ENCODE assay signal across 11 mouse cellular contexts in genomic region chr5:112470144-112470543, GRCm38 (mm10). TPM values are rescaled to one million over a fixed set of nuclear protein-coding genes. Genes with fewer than 3 reads are reported as not detected.
DNase-seq lines count a peak whose midpoint lies in the region; ATAC-seq and TF ChIP-seq lines count a peak whose summit lies in the region.
"Had no signal": no experiment of that assay in that cellular context is flagged by ENCODE, and none has a peak within 500 bp of the region (broad histone marks: within the 10 kb centered on the region; RNA-seq: fewer than 3 reads in every experiment).

No protein-coding gene starts in this region.

- H3K36me3 ChIP-seq in liver, adult 2 months (ENCODE audit: control insufficient read depth, insufficient read depth, low read length): no peaks in the 10 kb centered on the region
- H3K36me3 ChIP-seq in liver, embryonic 12.5 days: no peaks in the 10 kb centered on the region
- no peaks in the 10 kb centered on the region for H3K36me3 ChIP-seq in embryonic facial prominence, embryonic 11.5 days (replicated peaks; ENCODE audit: control insufficient read depth, insufficient read depth, low read depth, low read length)
- H3K36me3 ChIP-seq: limb, embryonic 15.5 days had no signal

- peak; percentile 37 to 82 for DNase-seq in adrenal gland, adult (ENCODE audit: inconsistent age in 2 of 2, low spot score in 1 of 2)
- no peak for DNase-seq in adrenal gland, postnatal 4 days (ENCODE audit: low spot score in 2 of 2)
- peak; percentile 26 for DNase-seq in liver, adult 2 months (ENCODE audit: extremely low read depth, low read depth, low spot score)
- peak; percentile 21 for DNase-seq in adrenal gland, adult 8-10 months
- DNase-seq in embryonic facial prominence, embryonic 11.5 days (ENCODE audit: low spot score): peak; percentile 36
- DNase-seq in lung, postnatal 10 days: peak; percentile 71

- H3K79me2 ChIP-seq in liver, adult 2 months (ENCODE audit: control insufficient read depth, insufficient read depth, low read length): no peaks in the 10 kb centered on the region

- H3K4me1 ChIP-seq in liver, adult 2 months (ENCODE audit: control insufficient read depth, insufficient read depth, low read length): no peaks in the 10 kb centered on the region
- no peaks in the 10 kb centered on the region for H3K4me1 ChIP-seq in liver, embryonic 12.5 days
- H3K4me1 ChIP-seq in embryonic facial prominence, embryonic 11.5 days (ENCODE audit: control insufficient read depth, insufficient read depth, low read length): no peaks in the 10 kb centered on the region

- no peak for ATAC-seq in liver, embryonic 12.5 days
- no peak for ATAC-seq in embryonic facial prominence, embryonic 11.5 days (replicated peaks; ENCODE audit: insufficient number of reproducible peaks, low FRiP score, low TSS enrichment, low read depth)
- no peak for ATAC-seq in megakaryocyte-erythroid progenitor cell, adult 5-6 weeks (replicated peaks; ENCODE audit: low FRiP score, low TSS enrichment, poor library complexity, severe bottlenecking)

- 77% methylated on average over 6 of the region's 6 CpGs for WGBS in liver, adult 2 months
- WGBS in liver, embryonic 12.5 days (ENCODE audit: insufficient replicate concordance): 57% methylated on average over 6 of the region's 6 CpGs
- WGBS in embryonic facial prominence, embryonic 11.5 days: 67% methylated on average over 6 of the region's 6 CpGs

- peak; percentile 55 for TF ChIP-seq CTCF in liver, adult 2 months (IDR thresholded peaks at IDR 0.05; ENCODE audit: low read depth, low read length)

- H3K27me3 ChIP-seq in liver, adult 2 months (ENCODE audit: control insufficient read depth, insufficient read depth, low read length): no peaks in the 10 kb centered on the region
- no peaks in the 10 kb centered on the region; the same call in 1 of the 2 replicates for H3K27me3 ChIP-seq in liver, embryonic 12.5 days (replicated peaks)
- H3K27me3 ChIP-seq in embryonic facial prominence, embryonic 11.5 days (ENCODE audit: control insufficient read depth, insufficient read depth, low read length): no peaks in the 10 kb centered on the region

- H3K4me3 ChIP-seq in liver, adult 2 months (ENCODE audit: insufficient read depth, low read depth, low read length): no peak overlapping the region
- H3K4me3 ChIP-seq in liver, embryonic 12.5 days: no peak overlapping the region
- no peak overlapping the region for H3K4me3 ChIP-seq in embryonic facial prominence, embryonic 11.5 days (ENCODE audit: low read depth, low read length)
- H3K4me3 ChIP-seq: limb, embryonic 15.5 days had no signal

- no peaks in the 10 kb centered on the region for H3K9me3 ChIP-seq in liver, embryonic 12.5 days (replicated peaks)
- no peaks in the 10 kb centered on the region for H3K9me3 ChIP-seq in embryonic facial prominence, embryonic 11.5 days (replicated peaks; ENCODE audit: control insufficient read depth, low read length)
- H3K9me3 ChIP-seq: limb, embryonic 15.5 days had no signal

- no peak for TF ChIP-seq POLR2A in liver, adult 2 months (IDR thresholded peaks at IDR 0.05; ENCODE audit: extremely low read depth, insufficient read depth, low read length)

- H3K27ac ChIP-seq in liver, adult 2 months (replicated peaks; ENCODE audit: insufficient read depth, low read depth, low read length): no peak overlapping the region
- H3K27ac ChIP-seq in liver, embryonic 12.5 days: no peak overlapping the region
- no peak overlapping the region for H3K27ac ChIP-seq in embryonic facial prominence, embryonic 11.5 days (replicated peaks; ENCODE audit: low read depth, low read length)
- H3K27ac ChIP-seq: limb, embryonic 15.5 days had no signal

- H3K4me2 ChIP-seq in liver, embryonic 12.5 days: no peak overlapping the region
- no peak overlapping the region for H3K4me2 ChIP-seq in embryonic facial prominence, embryonic 11.5 days (ENCODE audit: low read depth, low read length)
- H3K4me2 ChIP-seq: limb, embryonic 15.5 days had no signal

- no peak overlapping the region for H3K9ac ChIP-seq in liver, adult 2 months (ENCODE audit: low read depth, low read length)
- no peak overlapping the region for H3K9ac ChIP-seq in liver, embryonic 12.5 days
- no peak overlapping the region for H3K9ac ChIP-seq in embryonic facial prominence, embryonic 11.5 days (replicated peaks; ENCODE audit: low read length)
- H3K9ac ChIP-seq: limb, embryonic 15.5 days had no signal

RNA-seq across cellular contexts. Expression of gene Gm6588, which starts 20.9 kb away (rescaled TPM):
- not detected for total RNA-seq in adrenal gland, postnatal 4 days (2021)
- not detected in 2 replicates for total RNA-seq in liver, adult 2 months (2014; rRNA removed)
- polyA plus RNA-seq in liver, adult 2 months (2012; rRNA removed): not detected in 2 replicates
- polyA plus RNA-seq in liver, embryonic 12.5 days (2016; fragmentation: Nextera tagmentation; extraction: Ambion mirVana): not detected in 2 replicates
- total RNA-seq in adrenal gland, adult 8-10 months (2022): not detected
- polyA plus RNA-seq in embryonic facial prominence, embryonic 11.5 days (2014; fragmentation: Nextera tagmentation; extraction: Ambion mirVana): not detected in 2 replicates
- total RNA-seq in megakaryocyte-erythroid progenitor cell, adult 5-6 weeks (2014; fragmentation: Nextera tagmentation): not detected in 2 replicates
- total RNA-seq in megakaryocyte-erythroid progenitor cell, adult 5-6 weeks (2017): not detected in 2 replicates
- polyA plus RNA-seq: C2C12; stomach, embryonic 14.5 days had no signal

Comparison
In these comparisons a context has a peak if more than half of its experiments do, and no peak if none do; other contexts are left out.
1. DNase-seq: peak in adrenal gland, adult (2 of 2), liver, adult 2 months (single experiment), adrenal gland, adult 8-10 months (single experiment), embryonic facial prominence, embryonic 11.5 days (single experiment) and lung, postnatal 10 days (single experiment); none in adrenal gland, postnatal 4 days (0 of 2).